Mouse (Mus musculus) C2C12 (cell line): ENCODE measurements at regions not wholly inside any gene's neighbourhood (a gene's known extent, or its start where the extent isn't known, plus 50 kb on each side); places are given as distances from the start of the nearest gene placed in this dataset.

ENCODE experiments used
- CEBPB ChIP-seq: IDR thresholded peaks from one replicate; pipeline ENCODE4 v1.6.1; 2011; ENCODE audit warnings: low read depth, mild to moderate bottlenecking, control low read depth, moderate library complexity
- CTCF ChIP-seq: IDR thresholded peaks from one replicate; pipeline ENCODE4 v1.5.1; 2011; ENCODE audit not compliant: control insufficient read depth, insufficient read depth, insufficient read length
- FOSL1 ChIP-seq: IDR thresholded peaks from one replicate; pipeline ENCODE4 v1.8.0; 2011; ENCODE audit warnings: mild to moderate bottlenecking, low read length; ENCODE audit not compliant: poor library complexity, insufficient read depth, severe bottlenecking
- MAX ChIP-seq: IDR thresholded peaks from one replicate; pipeline ENCODE4 v1.6.1; 2011; ENCODE audit warnings: mild to moderate bottlenecking, control low read depth
- MYOD1 ChIP-seq: IDR thresholded peaks from one replicate; pipeline ENCODE4 v1.6.1; 2011; ENCODE audit warnings: low read depth; ENCODE audit not compliant: control insufficient read depth, insufficient read length
- USF1 ChIP-seq: IDR thresholded peaks from one replicate; pipeline ENCODE4 v1.6.1; 2011; ENCODE audit warnings: low read depth, mild to moderate bottlenecking, control low read depth, moderate library complexity

GRCm38 (mm10) chr10:19139234-19139633, 123.8 kb upstream of the Tnfaip3 start:
- no peak for TF ChIP-seq USF1
- no peak for TF ChIP-seq CTCF
- TF ChIP-seq FOSL1: no peak
- TF ChIP-seq MYOD1: no peak
- TF ChIP-seq CEBPB: no peak
- no peak for TF ChIP-seq MAX
